Comparison of ENCODE assay signal across 9 mouse cellular contexts in the genomic region with DNA sequence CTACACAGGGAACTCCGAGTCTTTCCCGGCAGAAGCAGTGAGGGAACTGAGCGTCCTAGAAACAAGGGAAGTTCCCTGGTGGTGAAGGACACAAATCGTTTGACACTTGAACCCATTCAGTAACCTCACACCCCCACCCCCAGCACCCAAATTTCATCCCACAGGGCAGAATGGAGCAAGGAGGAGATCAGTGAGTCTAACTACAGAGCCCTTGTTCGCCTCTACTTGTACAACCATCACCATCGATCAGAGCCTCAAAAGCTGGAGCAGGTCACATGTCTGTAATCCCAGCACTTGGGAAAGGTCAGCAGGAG. TPM values are rescaled to one million over a fixed set of nuclear protein-coding genes. Genes with fewer than 3 reads are reported as not detected.
A peak's percentile ranks its signal among the peaks of the same experiment; 100 is the strongest.
DNase-seq lines count a peak whose midpoint lies in the region; ATAC-seq and TF ChIP-seq lines count a peak whose summit lies in the region.
"Had no signal": no experiment of that assay in that cellular context is flagged by ENCODE, and none has a peak within 500 bp of the region (broad histone marks: within the 10 kb centered on the region; RNA-seq: fewer than 3 reads in every experiment).

No protein-coding gene starts in this region.

- H3K4me2 ChIP-seq in kidney, postnatal 0 days (ENCODE audit: low read length), result peak overlapping the region; percentile 64; the same call in 1 of the 2 replicates
- H3K4me2 ChIP-seq in liver, embryonic 14.5 days (ENCODE audit: low read depth), result no peak overlapping the region

- no peak overlapping the region for H3K9ac ChIP-seq in kidney, postnatal 0 days (ENCODE audit: low read depth, low read length)
- H3K9ac ChIP-seq in liver, embryonic 14.5 days (replicated peaks), result no peak overlapping the region

- H3K27ac ChIP-seq in kidney, postnatal 0 days, result peak overlapping the region; percentile 92
- 0 out of 2 replicates have a peak overlapping the region, but pooled peaks have one; percentile 25 for H3K27ac ChIP-seq in cortical plate, adult 2 months (ENCODE audit: insufficient read depth, low read length)
- H3K27ac ChIP-seq in liver, embryonic 14.5 days, result peak overlapping the region; percentile 22; the same call in 1 of the 2 replicates

- TF ChIP-seq POLR2A in cortical plate, adult 2 months (IDR thresholded peaks at IDR 0.05; ENCODE audit: extremely low read depth, insufficient read depth, low read length), result no peak

- H3K9me3 ChIP-seq in kidney, postnatal 0 days (replicated peaks; ENCODE audit: low read length), result no peaks in the 10 kb centered on the region
- H3K9me3 ChIP-seq in G1E (replicated peaks), result no peaks in the 10 kb centered on the region
- no peaks in the 10 kb centered on the region for H3K9me3 ChIP-seq in liver, embryonic 14.5 days (ENCODE audit: control insufficient read depth, low read length)

- H3K4me1 ChIP-seq in kidney, postnatal 0 days (replicated peaks; ENCODE audit: insufficient read depth, low read length), result peaks cover 20% of the 10 kb centered on the region; the same call in 1 of the 2 replicates
- H3K4me1 ChIP-seq in G1E (ENCODE audit: insufficient read depth, low read depth, low read length), result peaks cover 53% of the 10 kb centered on the region
- no peaks in the 10 kb centered on the region; the same call in 1 of the 2 replicates for H3K4me1 ChIP-seq in cortical plate, adult 2 months (ENCODE audit: control insufficient read depth, insufficient read depth, low read length)
- H3K4me1 ChIP-seq in liver, embryonic 14.5 days (replicated peaks; ENCODE audit: control insufficient read depth in 2 of 2, insufficient read depth in 2 of 2, low read length in 1 of 2), result peaks cover 3 to 16% of the 10 kb centered on the region in 2 experiments; a peak in 3 of 4 replicates

- no peaks in the 10 kb centered on the region for H3K27me3 ChIP-seq in kidney, postnatal 0 days (ENCODE audit: insufficient read depth, low read length)
- H3K27me3 ChIP-seq in G1E (ENCODE audit: insufficient read depth, low read length), result peaks cover 9% of the 10 kb centered on the region
- no peaks in the 10 kb centered on the region for H3K27me3 ChIP-seq in liver, embryonic 14.5 days (ENCODE audit: control insufficient read depth, insufficient read depth, low read length)

- TF ChIP-seq CTCF in kidney, postnatal 0 days (IDR thresholded peaks at IDR 0.05; ENCODE audit: low read depth), result no peak
- no peak for TF ChIP-seq CTCF in G1E (IDR thresholded peaks at IDR 0.05; ENCODE audit: low read depth, low read length)
- no peak for TF ChIP-seq CTCF in cortical plate, adult 2 months (IDR thresholded peaks at IDR 0.05; ENCODE audit: extremely low read depth, insufficient read depth, low read length)
- no peak for TF ChIP-seq CTCF in liver, embryonic 14.5 days (IDR thresholded peaks at IDR 0.05; ENCODE audit: low read depth)

- TF ChIP-seq EP300 in liver, embryonic 14.5 days (IDR thresholded peaks at IDR 0.05; ENCODE audit: low read depth), result no peak

- no peaks in the 10 kb centered on the region for H3K36me3 ChIP-seq in kidney, postnatal 0 days (ENCODE audit: insufficient read depth, low read length)
- peaks cover 13% of the 10 kb centered on the region for H3K36me3 ChIP-seq in G1E (replicated peaks)
- no peaks in the 10 kb centered on the region for H3K36me3 ChIP-seq in liver, embryonic 14.5 days (replicated peaks; ENCODE audit: control insufficient read depth, insufficient read depth, low read depth)

- WGBS in kidney, postnatal 0 days, result 41% methylated on average over 6 of the region's 6 CpGs
- 53% methylated on average over 6 of the region's 6 CpGs for WGBS in liver, embryonic 14.5 days (ENCODE audit: insufficient replicate concordance)

- H3K4me3 ChIP-seq in kidney, postnatal 0 days (replicated peaks; ENCODE audit: low read depth, low read length), result no peak overlapping the region
- H3K4me3 ChIP-seq in G1E (ENCODE audit: low read depth, low read length), result peak overlapping the region; percentile 70; the same call in 1 of the 2 replicates
- no peak overlapping the region for H3K4me3 ChIP-seq in cortical plate, adult 2 months (ENCODE audit: insufficient read depth, low read length)
- no peak overlapping the region for H3K4me3 ChIP-seq in liver, embryonic 14.5 days (ENCODE audit: insufficient read depth in 1 of 2, low read depth in 2 of 2, low read length in 2 of 2)

- DNase-seq in kidney, postnatal 0 days (ENCODE audit: low spot score), result no peak
- no peak for DNase-seq in kidney, postnatal 4 days
- no peak for DNase-seq in G1E (ENCODE audit: low spot score)
- DNase-seq in liver, embryonic 14.5 days (ENCODE audit: low read depth in 3 of 3, low spot score in 3 of 3), result no peak
- no peak for DNase-seq in cerebellum, adult 9-11 months
- DNase-seq in right cerebral cortex, postnatal 14 days, result no peak
- DNase-seq: cerebellum, postnatal 14 days had no signal

- no peak for ATAC-seq in kidney, postnatal 0 days (replicated peaks; ENCODE audit: low FRiP score, low read depth)
- no peak for ATAC-seq in G1E (ENCODE audit: extremely low read depth, insufficient number of reproducible peaks, low FRiP score, poor library complexity, severe bottlenecking)
- ATAC-seq in liver, embryonic 14.5 days (ENCODE audit: insufficient read depth), result no peak

RNA-seq across cellular contexts. Expression of gene Ifitm2, which starts 0.7 kb away (rescaled TPM):
- polyA plus RNA-seq in kidney, postnatal 0 days (2015; fragmentation: Nextera tagmentation; extraction: Ambion mirVana), result 1,203 and 1,251 TPM in 2 replicates
- total RNA-seq in G1E (2014; fragmentation: Nextera tagmentation), result 239 and 256 TPM in 2 replicates
- total RNA-seq in G1E (2017), result 205 and 220 TPM in 2 replicates
- 129 and 161 TPM in 2 replicates for polyA plus RNA-seq in G1E (2012)
- polyA plus RNA-seq in cortical plate, adult 2 months (2012; rRNA removed), result 47.7 and 48.0 TPM in 2 replicates
- 217 and 258 TPM in 2 replicates for polyA plus RNA-seq in liver, embryonic 14.5 days (2012; rRNA removed)
- polyA plus RNA-seq in liver, embryonic 14.5 days (2014; fragmentation: Nextera tagmentation; extraction: Ambion mirVana), result 405 and 432 TPM in 2 replicates

RNA-seq across cellular contexts. Expression of gene Gm45717, which starts 0.8 kb away (rescaled TPM):
- polyA plus RNA-seq in kidney, postnatal 0 days (2015; fragmentation: Nextera tagmentation; extraction: Ambion mirVana), result 0.45 and 0.68 TPM in 2 replicates
- total RNA-seq in G1E (2014; fragmentation: Nextera tagmentation) (not detected in 2 replicates), G1E (2017) (not detected in 2 replicates)
- not detected in 2 replicates for polyA plus RNA-seq in G1E (2012)
- polyA plus RNA-seq in cortical plate, adult 2 months (2012; rRNA removed), result not detected in 2 replicates
- polyA plus RNA-seq in liver, embryonic 14.5 days (2012; rRNA removed), result not detected in 2 replicates
- not detected in 2 replicates for polyA plus RNA-seq in liver, embryonic 14.5 days (2014; fragmentation: Nextera tagmentation; extraction: Ambion mirVana)
- total RNA-seq: gastrocnemius, postnatal 10 days had no signal

RNA-seq across cellular contexts. Expression of gene Ifitm5, which starts 6.4 kb away (rescaled TPM):
- polyA plus RNA-seq in kidney, postnatal 0 days (2015; fragmentation: Nextera tagmentation; extraction: Ambion mirVana), result 1.5 and 2.2 TPM in 2 replicates
- 1.6 TPM in 1 of 2 replicates, not detected in the other for total RNA-seq in G1E (2014; fragmentation: Nextera tagmentation)
- 0.35 and 1.2 TPM in 2 replicates for total RNA-seq in G1E (2017)
- 0.16 and 0.32 TPM in 2 replicates for polyA plus RNA-seq in G1E (2012)
- 0.15 TPM in 1 of 2 replicates, not detected in the other for polyA plus RNA-seq in cortical plate, adult 2 months (2012; rRNA removed)
- 0.17 and 0.33 TPM in 2 replicates for polyA plus RNA-seq in liver, embryonic 14.5 days (2012; rRNA removed)
- 0.30 and 0.32 TPM in 2 replicates for polyA plus RNA-seq in liver, embryonic 14.5 days (2014; fragmentation: Nextera tagmentation; extraction: Ambion mirVana)

RNA-seq across cellular contexts. Expression of gene Ifitm1, which starts 10.5 kb away (rescaled TPM):
- 117 and 163 TPM in 2 replicates for polyA plus RNA-seq in kidney, postnatal 0 days (2015; fragmentation: Nextera tagmentation; extraction: Ambion mirVana)
- total RNA-seq in G1E (2014; fragmentation: Nextera tagmentation) (2.9 and 5.5 TPM in 2 replicates), G1E (2017) (1.5 and 2.1 TPM in 2 replicates)
- polyA plus RNA-seq in G1E (2012), result not detected in 2 replicates
- polyA plus RNA-seq in cortical plate, adult 2 months (2012; rRNA removed), result 22.0 and 28.5 TPM in 2 replicates
- 34.2 and 35.7 TPM in 2 replicates for polyA plus RNA-seq in liver, embryonic 14.5 days (2012; rRNA removed)
- polyA plus RNA-seq in liver, embryonic 14.5 days (2014; fragmentation: Nextera tagmentation; extraction: Ambion mirVana), result 20.2 and 30.9 TPM in 2 replicates

RNA-seq across cellular contexts. Expression of gene Pgghg, which starts 15.3 kb away (rescaled TPM):
- polyA plus RNA-seq in kidney, postnatal 0 days (2015; fragmentation: Nextera tagmentation; extraction: Ambion mirVana), result 20.3 and 20.7 TPM in 2 replicates
- 7.5 and 8.1 TPM in 2 replicates for total RNA-seq in G1E (2014; fragmentation: Nextera tagmentation)
- 9.0 and 10.0 TPM in 2 replicates for total RNA-seq in G1E (2017)
- 5.6 and 6.7 TPM in 2 replicates for polyA plus RNA-seq in G1E (2012)
- 8.0 and 8.5 TPM in 2 replicates for polyA plus RNA-seq in cortical plate, adult 2 months (2012; rRNA removed)
- polyA plus RNA-seq in liver, embryonic 14.5 days (2012; rRNA removed), result 7.2 TPM in 2 replicates
- 4.5 and 4.9 TPM in 2 replicates for polyA plus RNA-seq in liver, embryonic 14.5 days (2014; fragmentation: Nextera tagmentation; extraction: Ambion mirVana)

Comparison
In these comparisons a context has a peak if more than half of its experiments do, and no peak if none do; other contexts are left out.
1. H3K27ac ChIP-seq: peak in every context shown above with its lines; median percentile 92 in kidney, postnatal 0 days; 25 in cortical plate, adult 2 months; 22 in liver, embryonic 14.5 days.